Mouse (Mus musculus): Measurements from ENCODE around the gene Lrrc46. TPM values are rescaled to one million over a fixed set of nuclear protein-coding genes. Genes with fewer than 3 reads are reported as not detected.

The Lrrc46 gene
- polyA plus RNA-seq, 1 experiment from 2014 or later, result 1.5 TPM

GRCm38 (mm10) chr11:97024977-97025376 lies 16.2 kb downstream of the Lrrc46 start:
- H3K9me3 ChIP-seq, result no peaks in the 10 kb centered on the region
- no peak for ATAC-seq (ENCODE audit: insufficient number of reproducible peaks, insufficient read depth, low FRiP score, low TSS enrichment, low read depth)
- peak overlapping the region; percentile 63; the same call in 1 of the 2 replicates for H3K4me2 ChIP-seq
- H3K27ac ChIP-seq, result no peak overlapping the region
- no peaks in the 10 kb centered on the region for H3K36me3 ChIP-seq
- H3K4me1 ChIP-seq, result peaks cover 35% of the 10 kb centered on the region
- H3K27me3 ChIP-seq, result peaks cover 58% of the 10 kb centered on the region
- no peak overlapping the region for H3K4me3 ChIP-seq
- 28% methylated on average over 10 of the region's 10 CpGs for WGBS
- peak overlapping the region; percentile 71; the same call in 1 of the 2 replicates for H3K9ac ChIP-seq

- no peaks in the 10 kb centered on the region for H3K9me3 ChIP-seq
- peak overlapping the region; percentile 59 for H3K4me3 ChIP-seq
- H3K27me3 ChIP-seq, result peaks cover 86% of the 10 kb centered on the region
- peak overlapping the region; percentile 80 for H3K4me2 ChIP-seq
- ATAC-seq (ENCODE audit: insufficient number of reproducible peaks, insufficient read depth, low FRiP score, low TSS enrichment, low read depth), result 0 out of 2 replicates have a peak, but pooled peaks have one; percentile 10
- under 1% methylated on average over 50 of the region's 50 CpGs for WGBS
- no peaks in the 10 kb centered on the region for H3K36me3 ChIP-seq
- peak overlapping the region; percentile 72 for H3K9ac ChIP-seq
- H3K27ac ChIP-seq, result no peak overlapping the region
- H3K4me1 ChIP-seq, result peaks cover 56% of the 10 kb centered on the region
Measured at GRCm38 (mm10) chr11:97021873-97022484, 19.2 kb downstream of the Lrrc46 start.

- Histone ChIP-seq H3K9me3 (no peaks in the 10 kb centered on the region), H3K27ac (no peak overlapping the region), H3K27me3 (peaks cover 93% of the 10 kb centered on the region), H3K9ac (peak overlapping the region; percentile 72; the same call in 1 of the 2 replicates), H3K4me2 (peak overlapping the region; percentile 80), H3K4me3 (peak overlapping the region; percentile 59), H3K36me3 (no peaks in the 10 kb centered on the region), H3K4me1 (peaks cover 56% of the 10 kb centered on the region)
- no peak for ATAC-seq (ENCODE audit: insufficient number of reproducible peaks, insufficient read depth, low FRiP score, low TSS enrichment, low read depth)
- whole genome bisulfite sequencing, result 2% methylated on average over 27 of the region's 27 CpGs
Measured at GRCm38 (mm10) chr11:97021121-97021765, 20.0 kb downstream of the Lrrc46 start.

GRCm38 (mm10) chr11:97019345-97019708 lies 21.9 kb downstream of the Lrrc46 start:
- Histone ChIP-seq H3K27ac (no peak overlapping the region), H3K4me2 (peak overlapping the region; percentile 63), H3K4me1 (peaks cover 42% of the 10 kb centered on the region), H3K4me3 (peak overlapping the region; percentile 44), H3K9ac (peak overlapping the region; percentile 61; the same call in 1 of the 2 replicates), H3K27me3 (peaks cover 96% of the 10 kb centered on the region), H3K36me3 (no peaks in the 10 kb centered on the region), H3K9me3 (no peaks in the 10 kb centered on the region)
- WGBS, result 3% methylated on average over 13 of the region's 13 CpGs
- ATAC-seq (ENCODE audit: insufficient number of reproducible peaks, insufficient read depth, low FRiP score, low TSS enrichment, low read depth), result no peak

- Histone ChIP-seq H3K9ac (peak overlapping the region; percentile 61), H3K27ac (no peak overlapping the region), H3K4me3 (peak overlapping the region; percentile 44), H3K4me1 (peaks cover 42% of the 10 kb centered on the region), H3K4me2 (peak overlapping the region; percentile 63), H3K9me3 (no peaks in the 10 kb centered on the region), H3K36me3 (no peaks in the 10 kb centered on the region), H3K27me3 (peaks cover 96% of the 10 kb centered on the region)
- 1% methylated on average over 66 of the region's 68 CpGs for WGBS
- ATAC-seq (ENCODE audit: insufficient number of reproducible peaks, insufficient read depth, low FRiP score, low TSS enrichment, low read depth), result 0 out of 2 replicates have a peak, but pooled peaks have one; percentile 28
Measured at GRCm38 (mm10) chr11:97018583-97019344, 22.4 kb downstream of the Lrrc46 start.

- peak overlapping the region; percentile 61; the same call in 1 of the 2 replicates for H3K9ac ChIP-seq
- peak overlapping the region; percentile 63 for H3K4me2 ChIP-seq
- ATAC-seq (ENCODE audit: insufficient number of reproducible peaks, insufficient read depth, low FRiP score, low TSS enrichment, low read depth), result no peak
- peak overlapping the region; percentile 44 for H3K4me3 ChIP-seq
- H3K4me1 ChIP-seq, result peaks cover 42% of the 10 kb centered on the region
- under 1% methylated on average over 36 of the region's 36 CpGs for WGBS
- H3K9me3 ChIP-seq, result no peaks in the 10 kb centered on the region
- no peak overlapping the region for H3K27ac ChIP-seq
- no peaks in the 10 kb centered on the region for H3K36me3 ChIP-seq
- H3K27me3 ChIP-seq, result peaks cover 96% of the 10 kb centered on the region
Measured at GRCm38 (mm10) chr11:97017696-97018582, 23.3 kb downstream of the Lrrc46 start.

- Histone ChIP-seq H3K9me3 (no peaks in the 10 kb centered on the region), H3K27me3 (peaks cover 91% of the 10 kb centered on the region), H3K9ac (no peak within 1 kb of the TSS), H3K4me1 (peaks cover 9% of the 10 kb centered on the region), H3K27ac (no peak within 1 kb of the TSS), H3K36me3 (no peaks in the 10 kb centered on the region), H3K4me2 (no peak within 1 kb of the TSS), H3K4me3 (no peak within 1 kb of the TSS)
- 36% methylated on average over 8 of the region's 8 CpGs for WGBS
- ATAC-seq (ENCODE audit: insufficient number of reproducible peaks, insufficient read depth, low FRiP score, low TSS enrichment, low read depth), result no peak
Measured at GRCm38 (mm10) chr11:97013121-97013670, 28.0 kb downstream of the Lrrc46 start, which contains the start of gene Sp6. Gene Sp6, plus strand, starts transcription at chr11:97013394.

GRCm38 (mm10) chr11:97009198-97009790 lies 31.9 kb downstream of the Lrrc46 start:
- Histone ChIP-seq H3K4me2 (no peak overlapping the region), H3K27ac (no peak overlapping the region), H3K27me3 (peaks cover 64% of the 10 kb centered on the region), H3K36me3 (no peaks in the 10 kb centered on the region), H3K4me1 (peaks cover 10% of the 10 kb centered on the region), H3K9ac (no peak overlapping the region), H3K4me3 (no peak overlapping the region), H3K9me3 (no peaks in the 10 kb centered on the region)
- no peak for ATAC-seq (ENCODE audit: insufficient number of reproducible peaks, insufficient read depth, low FRiP score, low TSS enrichment, low read depth)
- WGBS, result 53% methylated on average over 8 of the region's 8 CpGs

- WGBS, result 55% methylated on average over 9 of the region's 9 CpGs
- Histone ChIP-seq H3K4me3 (no peak overlapping the region), H3K27me3 (peaks cover 64% of the 10 kb centered on the region), H3K4me2 (no peak overlapping the region), H3K9me3 (no peaks in the 10 kb centered on the region), H3K9ac (no peak overlapping the region), H3K36me3 (no peaks in the 10 kb centered on the region), H3K4me1 (peaks cover 10% of the 10 kb centered on the region), H3K27ac (no peak overlapping the region)
- no peak for ATAC-seq (ENCODE audit: insufficient number of reproducible peaks, insufficient read depth, low FRiP score, low TSS enrichment, low read depth)
Measured at GRCm38 (mm10) chr11:97007093-97007794, 34.0 kb downstream of the Lrrc46 start.

GRCm38 (mm10) chr11:97003170-97003569 lies 38.0 kb downstream of the Lrrc46 start:
- peaks cover 65% of the 10 kb centered on the region for H3K27me3 ChIP-seq
- no peak overlapping the region for H3K27ac ChIP-seq
- H3K9me3 ChIP-seq, result no peaks in the 10 kb centered on the region
- H3K9ac ChIP-seq, result no peak overlapping the region
- WGBS, result 25% methylated on average over 5 of the region's 5 CpGs
- H3K36me3 ChIP-seq, result no peaks in the 10 kb centered on the region
- no peak overlapping the region for H3K4me2 ChIP-seq
- no peak for ATAC-seq (ENCODE audit: insufficient number of reproducible peaks, insufficient read depth, low FRiP score, low TSS enrichment, low read depth)
- no peak overlapping the region for H3K4me3 ChIP-seq
- H3K4me1 ChIP-seq, result peaks cover 7% of the 10 kb centered on the region

Data from embryonic facial prominence, embryonic 13.5 days (tissue).